Mouse (Mus musculus): ENCODE measurements around the gene Olfr1044. TPM values are rescaled to one million over a fixed set of nuclear protein-coding genes. Genes with fewer than 3 reads are reported as not detected.
"Not testable (repeated sequence)": the region's sequence is repeated elsewhere in the genome, so short reads cannot be mapped to it uniquely, and the experiment has no call there.

Gene Olfr1044
- total RNA-seq (2014; fragmentation: Nextera tagmentation), result not detected in 2 replicates
- not detected in 2 replicates for total RNA-seq (2017)

DNA sequence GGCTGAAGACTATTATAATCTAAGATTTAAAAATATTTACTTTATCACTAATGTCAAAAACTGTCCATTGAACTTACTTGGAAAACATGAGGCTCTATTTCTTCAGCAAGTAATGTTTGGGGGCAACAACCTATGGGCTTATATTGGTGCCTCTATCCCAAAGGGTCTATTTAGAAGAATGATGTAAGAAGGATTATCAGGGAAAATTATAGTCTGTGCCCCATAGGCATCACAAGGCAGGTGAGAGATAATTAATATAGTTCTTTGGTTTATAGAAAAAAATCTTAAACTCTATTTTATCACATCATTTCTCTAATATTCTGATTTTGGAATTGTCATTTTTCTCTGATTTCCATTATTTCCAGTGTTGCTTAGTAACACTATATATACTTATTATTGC lies at the start of gene Olfr1044:
Gene Olfr1044 (minus strand): TSS at position 101 of the 400 bp plus-strand sequence.
- no peak for ATAC-seq (replicated peaks; ENCODE audit: low FRiP score, low TSS enrichment, poor library complexity, severe bottlenecking)

DNA sequence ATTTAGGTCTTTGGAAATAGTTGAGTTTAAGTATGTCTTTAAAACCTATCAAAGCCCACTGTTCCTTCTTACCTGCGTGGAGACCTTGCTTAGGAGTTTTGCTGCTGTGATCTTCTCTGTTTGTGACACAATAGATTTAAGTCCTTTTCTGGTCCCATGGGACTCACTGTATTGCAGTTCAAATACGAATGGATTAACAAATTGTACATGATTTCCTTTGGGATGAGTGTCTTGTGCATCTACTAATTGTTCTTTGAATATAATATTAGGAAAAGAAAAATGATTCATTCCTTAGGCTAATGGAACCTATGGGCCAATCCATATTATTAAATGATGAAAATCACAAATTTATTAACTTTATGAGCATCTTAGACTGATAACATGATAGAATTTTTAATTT lies 41.6 kb upstream of the Olfr1044 start, which contains the start of gene Olfr1046:
Gene Olfr1046 (minus strand): TSS at position 101 of the 400 bp plus-strand sequence.
- ATAC-seq (replicated peaks; ENCODE audit: low FRiP score, low TSS enrichment, poor library complexity, severe bottlenecking), result no peak

DNA sequence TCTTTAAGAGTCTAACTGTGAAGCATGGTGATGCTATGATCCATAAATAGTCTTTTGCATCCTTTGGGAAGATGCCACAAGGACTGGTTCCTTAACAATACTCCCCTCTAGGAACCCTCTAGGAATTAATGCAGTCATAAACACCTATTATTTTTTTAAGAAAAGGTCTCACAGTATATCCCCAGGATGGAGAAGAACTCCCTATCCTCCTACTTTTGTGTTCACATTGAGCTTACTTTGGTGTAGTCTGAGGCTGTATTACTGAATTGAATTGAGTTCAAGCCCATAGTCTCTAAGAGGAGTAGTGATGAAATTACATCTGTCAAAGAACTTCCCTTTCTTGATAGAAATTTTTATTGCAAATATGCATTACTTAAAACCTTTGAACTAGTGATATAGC lies 25.3 kb upstream of the Olfr1044 start, which contains the start of gene Olfr1045:
Gene Olfr1045 (minus strand): TSS at position 101 of the 400 bp plus-strand sequence.
- ATAC-seq (replicated peaks; ENCODE audit: low FRiP score, low TSS enrichment, poor library complexity, severe bottlenecking), result no peak

DNA sequence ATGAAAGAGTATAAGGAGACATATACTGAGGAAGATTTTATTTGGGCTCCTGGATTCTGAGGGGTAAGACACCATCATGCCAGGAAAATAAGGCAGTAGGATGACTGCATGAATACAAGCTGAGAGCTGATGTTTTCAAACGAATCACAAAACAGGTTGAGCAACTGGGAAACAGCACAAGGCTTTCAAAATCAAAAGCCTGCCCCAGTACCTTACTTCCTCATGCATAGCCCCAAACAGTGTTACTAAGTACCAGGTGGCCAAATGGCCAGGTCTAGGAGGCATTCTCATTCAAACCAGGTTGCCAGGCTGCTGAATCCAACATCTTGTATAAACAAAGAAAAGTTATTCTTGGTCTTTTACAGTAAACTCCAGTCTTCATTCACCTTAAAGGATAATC lies 18.2 kb upstream of the Olfr1044 start:
- no peak for ATAC-seq (replicated peaks; ENCODE audit: low FRiP score, low TSS enrichment, poor library complexity, severe bottlenecking)

DNA sequence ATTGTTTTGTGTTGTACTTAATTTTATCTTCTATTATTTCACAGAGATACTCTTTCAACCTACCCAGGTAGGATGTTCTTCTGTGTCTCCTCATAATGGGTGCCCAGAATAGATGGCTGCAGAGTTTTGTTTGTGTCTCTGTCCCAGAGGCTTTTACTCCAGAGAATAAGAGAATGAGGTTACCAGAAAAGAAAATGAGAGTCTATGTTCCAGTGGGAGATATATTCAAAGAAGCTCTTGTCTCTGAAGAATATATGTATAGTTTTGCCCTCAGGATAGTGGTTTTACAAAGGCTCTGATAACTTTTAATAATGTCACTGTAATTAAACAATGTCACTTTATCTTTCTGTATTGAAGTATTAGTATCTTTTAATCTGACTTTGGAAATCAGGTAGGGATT lies 8.0 kb upstream of the Olfr1044 start, which contains the start of gene Olfr52:
Gene Olfr52 (minus strand): TSS at position 101 of the 400 bp plus-strand sequence.
- ATAC-seq (replicated peaks; ENCODE audit: low FRiP score, low TSS enrichment, poor library complexity, severe bottlenecking), result no peak

DNA sequence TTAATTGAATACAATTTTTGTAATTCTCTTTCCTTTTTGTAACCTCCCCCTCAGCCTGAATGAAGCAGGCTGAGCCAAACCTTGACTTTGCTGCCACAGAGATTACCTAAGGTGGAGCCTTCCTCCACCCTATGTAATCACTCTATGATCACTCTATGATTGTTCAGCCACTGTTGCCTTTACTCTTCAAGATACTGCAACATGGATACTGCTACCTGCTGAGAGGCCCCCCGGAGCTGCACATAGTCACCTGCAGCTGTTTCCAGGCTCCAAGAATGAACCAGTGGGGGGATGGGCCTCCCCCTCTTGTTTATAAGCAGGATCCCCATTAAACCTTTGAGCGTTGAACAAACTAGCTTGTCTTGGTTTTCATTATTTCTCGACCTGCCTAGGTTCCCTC lies 2.3 kb upstream of the Olfr1044 start:
- ATAC-seq (replicated peaks; ENCODE audit: low FRiP score, low TSS enrichment, poor library complexity, severe bottlenecking), result no peak

DNA sequence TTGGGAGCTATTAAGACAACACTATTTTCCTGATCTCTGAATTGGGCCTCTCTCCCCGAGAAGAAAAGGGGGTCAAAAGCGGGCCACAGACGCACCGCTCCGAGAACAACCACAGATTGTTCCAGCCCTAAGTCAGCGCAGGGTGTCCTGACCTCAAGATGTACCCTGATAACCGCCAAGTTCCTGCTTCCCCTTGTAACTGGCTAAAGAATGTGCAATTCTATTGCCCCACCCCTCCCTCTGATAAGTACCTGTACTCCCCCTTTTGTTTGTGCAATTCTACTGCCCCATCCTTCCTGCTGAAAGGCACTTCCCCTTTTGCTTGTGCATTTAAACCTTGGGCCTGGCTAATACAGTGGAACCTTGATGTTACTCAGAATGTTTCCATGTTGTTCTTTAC lies 2.2 kb downstream of the Olfr1044 start:
- ATAC-seq (replicated peaks; ENCODE audit: low FRiP score, low TSS enrichment, poor library complexity, severe bottlenecking), result not testable (repeated sequence)

DNA sequence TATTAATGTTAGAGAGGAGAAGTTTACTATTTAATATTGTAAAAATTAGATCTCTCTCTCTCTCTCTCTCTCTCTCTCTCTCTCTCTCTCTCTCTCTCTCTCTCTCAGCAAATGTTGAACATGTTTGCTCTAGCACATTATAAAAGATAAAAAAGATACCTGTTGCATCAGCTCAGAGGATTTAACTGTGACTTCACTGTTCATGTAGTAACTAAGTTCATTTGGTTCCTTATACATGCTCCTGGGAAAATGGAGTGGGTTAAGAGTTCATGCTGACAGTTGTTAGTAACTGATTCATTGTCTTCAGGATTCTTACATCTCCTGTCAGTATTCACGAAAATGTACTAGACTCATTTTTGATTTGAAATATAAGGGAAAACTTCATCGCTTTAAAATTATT lies 10.2 kb downstream of the Olfr1044 start, which contains the start of gene Olfr1043:
Gene Olfr1043 (minus strand): TSS at position 101 of the 400 bp plus-strand sequence.
- no peak for ATAC-seq (replicated peaks; ENCODE audit: low FRiP score, low TSS enrichment, poor library complexity, severe bottlenecking)

DNA sequence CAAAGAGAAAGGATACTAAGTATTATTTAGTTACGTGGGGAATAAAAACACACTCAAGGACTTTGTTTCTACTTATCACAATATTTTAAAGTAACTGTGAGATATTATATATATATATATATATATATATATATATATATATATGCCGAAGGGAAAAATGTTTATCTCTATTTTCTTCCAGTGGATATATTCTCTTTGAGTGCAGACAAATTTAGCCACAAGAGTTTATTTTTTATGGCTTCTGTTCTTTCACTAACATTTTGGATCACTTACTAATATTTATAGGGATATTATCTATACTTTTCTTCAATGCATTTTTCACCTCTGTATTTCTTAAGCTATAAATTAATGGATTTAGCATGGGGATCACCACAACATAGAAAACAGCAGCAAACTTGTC lies 15.9 kb downstream of the Olfr1044 start, which contains the start of gene Olfr1042:
Gene Olfr1042 (minus strand): TSS at position 101 of the 400 bp plus-strand sequence.
- no peak for ATAC-seq (replicated peaks; ENCODE audit: low FRiP score, low TSS enrichment, poor library complexity, severe bottlenecking)

DNA sequence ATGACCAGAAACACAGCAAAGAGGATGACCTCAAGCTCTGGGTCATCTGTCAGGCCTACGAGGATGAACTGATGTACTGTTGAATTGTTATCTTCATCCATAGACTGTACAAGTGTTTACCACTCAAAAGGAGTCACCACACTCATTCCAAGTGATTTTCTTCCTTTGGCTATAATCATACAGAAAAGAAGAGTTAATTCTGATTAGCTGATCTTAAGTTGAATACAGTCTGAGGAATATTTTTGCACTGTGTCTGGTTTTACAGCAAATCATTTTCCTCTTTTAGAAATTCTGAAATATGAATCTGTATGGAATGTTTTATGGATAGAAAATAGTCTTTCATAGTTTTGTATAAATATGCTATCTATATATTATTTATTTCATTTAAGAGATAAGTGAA lies 31.0 kb downstream of the Olfr1044 start, which contains the start of gene Olfr1040:
Gene Olfr1040 (minus strand): TSS at position 101 of the 400 bp plus-strand sequence.
- no peak for ATAC-seq (replicated peaks; ENCODE audit: low FRiP score, low TSS enrichment, poor library complexity, severe bottlenecking)

DNA sequence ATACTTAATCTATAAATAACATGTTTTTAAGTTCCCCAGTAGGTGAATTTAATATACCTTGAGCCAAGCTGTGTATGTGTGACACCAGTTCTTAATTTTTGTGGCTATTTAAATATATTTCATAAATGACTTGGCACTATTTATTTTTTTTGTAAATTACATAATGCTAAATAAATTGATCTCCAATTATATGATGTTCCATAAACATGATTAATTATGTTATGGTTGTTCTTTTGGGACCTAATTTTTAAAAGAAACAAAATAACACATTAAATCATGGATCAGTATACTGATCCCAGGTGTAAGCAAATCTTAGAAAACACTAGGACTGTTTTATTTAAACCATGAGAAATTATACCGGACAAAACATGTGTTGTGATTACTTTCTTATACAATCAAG lies 41.8 kb downstream of the Olfr1044 start, which contains the start of gene Olfr1039:
Gene Olfr1039 (minus strand): TSS at position 101 of the 400 bp plus-strand sequence.
- no peak for ATAC-seq (replicated peaks; ENCODE audit: low FRiP score, low TSS enrichment, poor library complexity, severe bottlenecking)

Other genes with a start within 250 kb of the Olfr1044 start
- not detected in 2 replicates for gene Olfr1028, start 227.4 kb downstream of the Olfr1044 start, total RNA-seq (2014; fragmentation: Nextera tagmentation)
- not detected in 2 replicates for gene Olfr1028, start 227.4 kb downstream of the Olfr1044 start, total RNA-seq (2017)
- not detected in 2 replicates for gene Olfr1029, start 203.9 kb downstream of the Olfr1044 start, total RNA-seq (2014; fragmentation: Nextera tagmentation)
- gene Olfr1029, start 203.9 kb downstream of the Olfr1044 start, total RNA-seq (2017), result not detected in 2 replicates
- gene Olfr1030, start 198.5 kb downstream of the Olfr1044 start, total RNA-seq (2014; fragmentation: Nextera tagmentation), result not detected in 2 replicates
- gene Olfr1030, start 198.5 kb downstream of the Olfr1044 start, total RNA-seq (2017), result not detected in 2 replicates
- gene Olfr1031, start 187.5 kb downstream of the Olfr1044 start, total RNA-seq (2014; fragmentation: Nextera tagmentation), result not detected in 2 replicates
- gene Olfr1031, start 187.5 kb downstream of the Olfr1044 start, total RNA-seq (2017), result not detected in 2 replicates
- gene Olfr1032, start 172.3 kb downstream of the Olfr1044 start, total RNA-seq (2014; fragmentation: Nextera tagmentation), result not detected in 2 replicates
- not detected in 2 replicates for gene Olfr1032, start 172.3 kb downstream of the Olfr1044 start, total RNA-seq (2017)
- gene Olfr1033, start 157.2 kb downstream of the Olfr1044 start, total RNA-seq (2014; fragmentation: Nextera tagmentation), result 0.09 TPM in 1 of 2 replicates, not detected in the other
- gene Olfr1033, start 157.2 kb downstream of the Olfr1044 start, total RNA-seq (2017), result not detected in 2 replicates
- gene Olfr1034, start 132.0 kb downstream of the Olfr1044 start, total RNA-seq (2014; fragmentation: Nextera tagmentation), result not detected in 2 replicates
- not detected in 2 replicates for gene Olfr1034, start 132.0 kb downstream of the Olfr1044 start, total RNA-seq (2017)
- not detected in 2 replicates for gene Olfr1036, start 103.8 kb downstream of the Olfr1044 start, total RNA-seq (2014; fragmentation: Nextera tagmentation)
- gene Olfr1036, start 103.8 kb downstream of the Olfr1044 start, total RNA-seq (2017), result not detected in 2 replicates
- not detected in 2 replicates for gene Olfr1037, start 90.4 kb downstream of the Olfr1044 start, total RNA-seq (2014; fragmentation: Nextera tagmentation)
- gene Olfr1037, start 90.4 kb downstream of the Olfr1044 start, total RNA-seq (2017), result not detected in 2 replicates
- gene Olfr1039, start 41.9 kb downstream of the Olfr1044 start, total RNA-seq (2014; fragmentation: Nextera tagmentation), result not detected in 2 replicates
- gene Olfr1039, start 41.9 kb downstream of the Olfr1044 start, total RNA-seq (2017), result not detected in 2 replicates
- not detected in 2 replicates for gene Olfr1040, start 31.1 kb downstream of the Olfr1044 start, total RNA-seq (2014; fragmentation: Nextera tagmentation)
- gene Olfr1040, start 31.1 kb downstream of the Olfr1044 start, total RNA-seq (2017), result not detected in 2 replicates
- not detected in 2 replicates for gene Olfr1042, start 16.0 kb downstream of the Olfr1044 start, total RNA-seq (2014; fragmentation: Nextera tagmentation)
- gene Olfr1042, start 16.0 kb downstream of the Olfr1044 start, total RNA-seq (2017), result not detected in 2 replicates
- gene Olfr1043, start 10.3 kb downstream of the Olfr1044 start, total RNA-seq (2014; fragmentation: Nextera tagmentation), result not detected in 2 replicates
- gene Olfr1043, start 10.3 kb downstream of the Olfr1044 start, total RNA-seq (2017), result not detected in 2 replicates
- not detected in 2 replicates for gene Olfr52, start 7.9 kb upstream of the Olfr1044 start, total RNA-seq (2014; fragmentation: Nextera tagmentation)
- not detected in 2 replicates for gene Olfr52, start 7.9 kb upstream of the Olfr1044 start, total RNA-seq (2017)
- not detected in 2 replicates for gene Olfr1045, start 25.2 kb upstream of the Olfr1044 start, total RNA-seq (2014; fragmentation: Nextera tagmentation)
- gene Olfr1045, start 25.2 kb upstream of the Olfr1044 start, total RNA-seq (2017), result not detected in 2 replicates
- not detected in 2 replicates for gene Olfr1046, start 41.5 kb upstream of the Olfr1044 start, total RNA-seq (2014; fragmentation: Nextera tagmentation)
- gene Olfr1046, start 41.5 kb upstream of the Olfr1044 start, total RNA-seq (2017), result not detected in 2 replicates
- gene Olfr1047, start 53.6 kb upstream of the Olfr1044 start, total RNA-seq (2014; fragmentation: Nextera tagmentation), result not detected in 2 replicates
- not detected in 2 replicates for gene Olfr1047, start 53.6 kb upstream of the Olfr1044 start, total RNA-seq (2017)
- gene Olfr1048, start 62.5 kb upstream of the Olfr1044 start, total RNA-seq (2014; fragmentation: Nextera tagmentation), result not detected in 2 replicates
- gene Olfr1048, start 62.5 kb upstream of the Olfr1044 start, total RNA-seq (2017), result not detected in 2 replicates
- gene Olfr1049, start 80.5 kb upstream of the Olfr1044 start, total RNA-seq (2014; fragmentation: Nextera tagmentation), result not detected in 2 replicates
- not detected in 2 replicates for gene Olfr1049, start 80.5 kb upstream of the Olfr1044 start, total RNA-seq (2017)
- not detected in 2 replicates for gene Olfr1051, start 101.3 kb upstream of the Olfr1044 start, total RNA-seq (2014; fragmentation: Nextera tagmentation)
- not detected in 2 replicates for gene Olfr1051, start 101.3 kb upstream of the Olfr1044 start, total RNA-seq (2017)
- gene Olfr1052, start 114.6 kb upstream of the Olfr1044 start, total RNA-seq (2014; fragmentation: Nextera tagmentation), result not detected in 2 replicates
- gene Olfr1052, start 114.6 kb upstream of the Olfr1044 start, total RNA-seq (2017), result not detected in 2 replicates
- not detected in 2 replicates for gene Olfr1053, start 137.5 kb upstream of the Olfr1044 start, total RNA-seq (2014; fragmentation: Nextera tagmentation)
- not detected in 2 replicates for gene Olfr1053, start 137.5 kb upstream of the Olfr1044 start, total RNA-seq (2017)
- gene Olfr1054, start 157.6 kb upstream of the Olfr1044 start, total RNA-seq (2014; fragmentation: Nextera tagmentation), result not detected in 2 replicates
- not detected in 2 replicates for gene Olfr1054, start 157.6 kb upstream of the Olfr1044 start, total RNA-seq (2017)
- gene Olfr1055, start 172.5 kb upstream of the Olfr1044 start, total RNA-seq (2014; fragmentation: Nextera tagmentation), result not detected in 2 replicates
- gene Olfr1055, start 172.5 kb upstream of the Olfr1044 start, total RNA-seq (2017), result not detected in 2 replicates
- gene Olfr1056, start 184.6 kb upstream of the Olfr1044 start, total RNA-seq (2014; fragmentation: Nextera tagmentation), result not detected in 2 replicates
- gene Olfr1056, start 184.6 kb upstream of the Olfr1044 start, total RNA-seq (2017), result not detected in 2 replicates
- not detected in 2 replicates for gene Olfr1057, start 200.6 kb upstream of the Olfr1044 start, total RNA-seq (2014; fragmentation: Nextera tagmentation)
- not detected in 2 replicates for gene Olfr1057, start 200.6 kb upstream of the Olfr1044 start, total RNA-seq (2017)
- gene Olfr1058, start 210.7 kb upstream of the Olfr1044 start, total RNA-seq (2014; fragmentation: Nextera tagmentation), result not detected in 2 replicates
- not detected in 2 replicates for gene Olfr1058, start 210.7 kb upstream of the Olfr1044 start, total RNA-seq (2017)
- not detected in 2 replicates for gene Olfr1061, start 236.2 kb upstream of the Olfr1044 start, total RNA-seq (2014; fragmentation: Nextera tagmentation)
- gene Olfr1061, start 236.2 kb upstream of the Olfr1044 start, total RNA-seq (2017), result not detected in 2 replicates
- not detected in 2 replicates for gene Olfr1062, start 248.9 kb upstream of the Olfr1044 start, total RNA-seq (2014; fragmentation: Nextera tagmentation)
- gene Olfr1062, start 248.9 kb upstream of the Olfr1044 start, total RNA-seq (2017), result not detected in 2 replicates

Data from megakaryocyte-erythroid progenitor cell, adult 5-6 weeks (primary cell).